Mouse (Mus musculus) myocyte (in vitro differentiated cells): Measurements from ENCODE around the gene Lamtor2. TPM values are rescaled to one million over a fixed set of nuclear protein-coding genes. Genes with fewer than 3 reads are reported as not detected.

Source experiments
- H3K27me3 ChIP-seq: one replicate; pipeline ENCODE4 v1.6.1; 2011; ENCODE audit not compliant: control insufficient read depth, insufficient read depth, insufficient read length
- H3K36me3 ChIP-seq: one replicate; pipeline ENCODE4 v1.6.1; 2011; ENCODE audit not compliant: control insufficient read depth, insufficient read depth
- H3K4me2 ChIP-seq: one replicate; pipeline ENCODE4 v1.6.1; 2011; ENCODE audit warnings: low read depth, control low read depth
- H3K4me3 ChIP-seq: one replicate; pipeline ENCODE4 v1.5.1; 2011; ENCODE audit warnings: mild to moderate bottlenecking, control low read depth, moderate library complexity
- H3K79me2 ChIP-seq: one replicate; pipeline ENCODE4 v1.6.1; 2011; ENCODE audit not compliant: control insufficient read depth, insufficient read depth
- H3ac ChIP-seq: one replicate; pipeline ENCODE4 v1.6.1; 2011; ENCODE audit not compliant: control insufficient read depth, insufficient read length
- CEBPB ChIP-seq: IDR thresholded peaks from 2 replicates; pipeline ENCODE4 v1.6.1; 2011; ENCODE audit warnings: mild to moderate bottlenecking, moderate library complexity; ENCODE audit not compliant: poor library complexity, insufficient read depth, severe bottlenecking
- E2F4 ChIP-seq: IDR thresholded peaks from one replicate; pipeline ENCODE4 v1.6.1; 2011; ENCODE audit warnings: mild to moderate bottlenecking, control low read depth, moderate library complexity; ENCODE audit not compliant: insufficient read depth
- MAX ChIP-seq: IDR thresholded peaks from one replicate; pipeline ENCODE4 v1.6.1; 2011; ENCODE audit warnings: low read depth, mild to moderate bottlenecking, control low read depth
- MYOD1 ChIP-seq, 3 experiments: IDR thresholded peaks; one replicate each; pipeline ENCODE4 v1.6.1; 2011; ENCODE audit warnings: control low read depth in 2 of 3, low read depth in 2 of 3, mild to moderate bottlenecking in 2 of 3, moderate library complexity in 1 of 3; ENCODE audit not compliant: insufficient read length in 2 of 3, control insufficient read depth in 1 of 3
- MYOG ChIP-seq, 3 experiments: IDR thresholded peaks; one replicate each; pipeline ENCODE4 v1.6.1; 2011; ENCODE audit warnings: control low read depth in 2 of 3, low read depth in 2 of 3, mild to moderate bottlenecking in 2 of 3; ENCODE audit not compliant: insufficient read length in 2 of 3, control insufficient read depth in 1 of 3, insufficient read depth in 1 of 3
- POLR2A ChIP-seq: IDR thresholded peaks from one replicate; pipeline ENCODE4 v1.6.1; 2011; ENCODE audit warnings: low read depth, mild to moderate bottlenecking, control low read depth, moderate library complexity; ENCODE audit not compliant: insufficient read length
- POLR2AphosphoS2 ChIP-seq: IDR thresholded peaks from one replicate; pipeline ENCODE4 v1.6.1; 2011; ENCODE audit warnings: low read depth, control low read depth; ENCODE audit not compliant: insufficient read length
- REST ChIP-seq: IDR thresholded peaks from one replicate; pipeline ENCODE4 v1.6.1; 2011; ENCODE audit warnings: mild to moderate bottlenecking, control low read depth, moderate library complexity; ENCODE audit not compliant: insufficient read depth, insufficient read length
- SRF ChIP-seq: IDR thresholded peaks from one replicate; pipeline ENCODE4 v1.6.1; 2011; ENCODE audit warnings: low read depth; ENCODE audit not compliant: control insufficient read depth, insufficient read length
- TCF12 ChIP-seq: IDR thresholded peaks from one replicate; pipeline ENCODE4 v1.6.1; 2011; ENCODE audit warnings: mild to moderate bottlenecking, control low read depth; ENCODE audit not compliant: poor library complexity, insufficient read depth, severe bottlenecking
- TCF3 ChIP-seq: IDR thresholded peaks from one replicate; pipeline ENCODE4 v1.6.1; 2011; ENCODE audit warnings: low read depth, control low read depth; ENCODE audit not compliant: insufficient read length
- USF1 ChIP-seq: IDR thresholded peaks from one replicate; pipeline ENCODE4 v1.6.1; 2011; ENCODE audit warnings: low read depth, mild to moderate bottlenecking, control low read depth, moderate library complexity
- polyA plus RNA-seq: library from polyadenylated mRNA; unstranded; fragments of >200 nt; fragmentation: generic; extraction: Trizol; gene quantifications from one replicate; pipeline ENCODE4 v1.2.1, GENCODE M21; 2012; ENCODE audit warnings: missing spikeins

Gene Lamtor2
- polyA plus RNA-seq, 1 experiment: 165 TPM

GRCm38 (mm10) chr3:88568615-88569014 is 15.7 kb upstream of the Lamtor2 start:
- Histone ChIP-seq H3K27me3 (no peaks in the 10 kb centered on the region), H3K36me3 (peaks cover 31% of the 10 kb centered on the region), H3ac (no peak overlapping the region), H3K4me3 (no peak overlapping the region), H3K79me2 (no peaks in the 10 kb centered on the region), H3K4me2 (no peak overlapping the region)
- TF ChIP-seq POLR2A (no peak), MAX (no peak), MYOD1 (IDR thresholded peaks at IDR 0.05; ENCODE audit: control insufficient read depth in 1 of 3, insufficient read length in 2 of 3, low read depth in 2 of 3) (no peak), CEBPB (no peak), REST (no peak)

GRCm38 (mm10) chr3:88567892-88568291 is 15.0 kb upstream of the Lamtor2 start:
- Histone ChIP-seq H3K4me3 (no peak overlapping the region), H3K27me3 (no peaks in the 10 kb centered on the region), H3ac (no peak overlapping the region), H3K79me2 (no peaks in the 10 kb centered on the region), H3K4me2 (no peak overlapping the region), H3K36me3 (peaks cover 36% of the 10 kb centered on the region)
- no peak for TF ChIP-seq MYOG (IDR thresholded peaks at IDR 0.05; ENCODE audit: control insufficient read depth in 1 of 3, insufficient read depth in 1 of 3, insufficient read length in 2 of 3, low read depth in 2 of 3)
- no peak for TF ChIP-seq REST
- TF ChIP-seq USF1: no peak
- no peak for TF ChIP-seq MYOD1 (IDR thresholded peaks at IDR 0.05; ENCODE audit: control insufficient read depth in 1 of 3, insufficient read length in 2 of 3, low read depth in 2 of 3)
- no peak for TF ChIP-seq POLR2AphosphoS2
- no peak for TF ChIP-seq TCF12
- TF ChIP-seq POLR2A: no peak
- no peak for TF ChIP-seq CEBPB

- Histone ChIP-seq H3K4me2 (no peak overlapping the region), H3K27me3 (no peaks in the 10 kb centered on the region), H3K36me3 (peaks cover 36% of the 10 kb centered on the region), H3K79me2 (no peaks in the 10 kb centered on the region), H3K4me3 (no peak overlapping the region), H3ac (no peak overlapping the region)
- no peak for TF ChIP-seq POLR2A
- no peak for TF ChIP-seq MYOD1 (IDR thresholded peaks at IDR 0.05; ENCODE audit: control insufficient read depth in 1 of 3, insufficient read length in 2 of 3, low read depth in 2 of 3)
- TF ChIP-seq REST: no peak
- TF ChIP-seq CEBPB: no peak
- TF ChIP-seq SRF: no peak
- no peak for TF ChIP-seq E2F4
- no peak for TF ChIP-seq MAX
Measured at GRCm38 (mm10) chr3:88566536-88567061, 13.7 kb upstream of the Lamtor2 start.

- no peak for TF ChIP-seq REST
- no peak for TF ChIP-seq MYOD1 (IDR thresholded peaks at IDR 0.05; ENCODE audit: control insufficient read depth in 1 of 3, insufficient read length in 2 of 3, low read depth in 2 of 3)
- no peak for TF ChIP-seq USF1
- TF ChIP-seq E2F4: no peak
- TF ChIP-seq CEBPB: no peak
- no peak for TF ChIP-seq TCF12
- TF ChIP-seq SRF: no peak
- TF ChIP-seq POLR2AphosphoS2: no peak
- no peak for TF ChIP-seq TCF3
- TF ChIP-seq POLR2A: no peak
- no peak for TF ChIP-seq MYOG (IDR thresholded peaks at IDR 0.05; ENCODE audit: control insufficient read depth in 1 of 3, insufficient read depth in 1 of 3, insufficient read length in 2 of 3, low read depth in 2 of 3)
- TF ChIP-seq MAX: no peak
- Histone ChIP-seq H3K4me3 (no peak overlapping the region), H3K36me3 (peaks cover 36% of the 10 kb centered on the region), H3K4me2 (no peak overlapping the region), H3ac (no peak overlapping the region), H3K79me2 (no peaks in the 10 kb centered on the region), H3K27me3 (no peaks in the 10 kb centered on the region)
Measured at GRCm38 (mm10) chr3:88566116-88566515, 13.2 kb upstream of the Lamtor2 start.

- TF ChIP-seq REST: no peak
- TF ChIP-seq E2F4: no peak
- TF ChIP-seq CEBPB: no peak
- no peak for TF ChIP-seq SRF
- no peak for TF ChIP-seq MYOG (IDR thresholded peaks at IDR 0.05; ENCODE audit: control insufficient read depth in 1 of 3, insufficient read depth in 1 of 3, insufficient read length in 2 of 3, low read depth in 2 of 3)
- no peak for TF ChIP-seq TCF12
- no peak for TF ChIP-seq MYOD1 (IDR thresholded peaks at IDR 0.05; ENCODE audit: control insufficient read depth in 1 of 3, insufficient read length in 2 of 3, low read depth in 2 of 3)
- TF ChIP-seq USF1: no peak
- TF ChIP-seq POLR2AphosphoS2: no peak
- TF ChIP-seq TCF3: no peak
- TF ChIP-seq MAX: no peak
- TF ChIP-seq POLR2A: no peak
- no peak overlapping the region for H3K4me3 ChIP-seq
- H3K79me2 ChIP-seq: no peaks in the 10 kb centered on the region
- H3K4me2 ChIP-seq: no peak overlapping the region
- peaks cover 40% of the 10 kb centered on the region for H3K36me3 ChIP-seq
- no peak overlapping the region for H3ac ChIP-seq
- no peaks in the 10 kb centered on the region for H3K27me3 ChIP-seq
Measured at GRCm38 (mm10) chr3:88563966-88564365, 11.1 kb upstream of the Lamtor2 start.
